Mouse (Mus musculus): ENCODE results near the gene Eif3b. TPM values are rescaled to one million over a fixed set of nuclear protein-coding genes. Genes with fewer than 3 reads are reported as not detected.

The Eif3b gene
- polyA plus RNA-seq (2016; fragmentation: Nextera tagmentation; extraction: Ambion mirVana) = 217 and 229 TPM in 2 replicates

- Histone ChIP-seq H3K36me3 (peaks cover 26% of the 10 kb centered on the region), H3K4me1 (peaks cover 47% of the 10 kb centered on the region), H3K4me2 (peak within 1 kb of the TSS; percentile 86), H3K4me3 (peak within 1 kb of the TSS; percentile 95), H3K9me3 (replicated peaks) (no peaks in the 10 kb centered on the region), H3K27me3 (replicated peaks) (0 out of 2 replicates have a peak, but pooled peaks cover 8% of the 10 kb centered on the region), H3K27ac (peak within 1 kb of the TSS; percentile 90), H3K9ac (peak within 1 kb of the TSS; percentile 91)
- under 1% methylated on average over 65 of the region's 65 CpGs for WGBS (ENCODE audit: insufficient replicate concordance)
- peak; percentile 89 for ATAC-seq
Observed at GRCm38 (mm10) chr5:140418489-140419441, at the start of gene Eif3b. TSS of gene Eif3b (plus strand) at chr5:140419328.

GRCm38 (mm10) chr5:140369466-140369865, 49.7 kb upstream of the Eif3b start:
- Histone ChIP-seq H3K4me3 (no peak overlapping the region), H3K4me2 (no peak overlapping the region), H3K9me3 (replicated peaks) (no peaks in the 10 kb centered on the region), H3K4me1 (peaks cover 43% of the 10 kb centered on the region), H3K9ac (no peak overlapping the region), H3K27ac (peak overlapping the region; percentile 67; the same call in 1 of the 2 replicates), H3K27me3 (replicated peaks) (no peaks in the 10 kb centered on the region), H3K36me3 (peaks cover 14% of the 10 kb centered on the region)
- WGBS (ENCODE audit: insufficient replicate concordance) = 70% methylated on average over 2 of the region's 2 CpGs
- ATAC-seq = 0 out of 2 replicates have a peak, but pooled peaks have one; percentile 14

- Histone ChIP-seq H3K9me3 (replicated peaks) (no peaks in the 10 kb centered on the region), H3K4me2 (no peak overlapping the region), H3K27ac (peak overlapping the region; percentile 67), H3K4me3 (no peak overlapping the region), H3K36me3 (peaks cover 7% of the 10 kb centered on the region; the same call in 1 of the 2 replicates), H3K27me3 (replicated peaks) (no peaks in the 10 kb centered on the region), H3K9ac (no peak overlapping the region), H3K4me1 (peaks cover 43% of the 10 kb centered on the region)
- peak; percentile 52; the same call in 1 of the 2 replicates for ATAC-seq
- 32% methylated on average over 6 of the region's 6 CpGs for WGBS (ENCODE audit: insufficient replicate concordance)
Observed at GRCm38 (mm10) chr5:140370446-140371254, 48.5 kb upstream of the Eif3b start.

GRCm38 (mm10) chr5:140371671-140372070, 47.5 kb upstream of the Eif3b start:
- Histone ChIP-seq H3K9me3 (replicated peaks) (no peaks in the 10 kb centered on the region), H3K9ac (no peak overlapping the region), H3K27me3 (replicated peaks) (no peaks in the 10 kb centered on the region), H3K27ac (peak overlapping the region; percentile 17; the same call in 1 of the 2 replicates), H3K4me2 (no peak overlapping the region), H3K4me1 (peaks cover 43% of the 10 kb centered on the region), H3K36me3 (peaks cover 4% of the 10 kb centered on the region; the same call in 1 of the 2 replicates), H3K4me3 (no peak overlapping the region)
- no peak for ATAC-seq
- WGBS (ENCODE audit: insufficient replicate concordance) = 77% methylated on average over 3 of the region's 3 CpGs

- H3K27me3 ChIP-seq (replicated peaks) = no peaks in the 10 kb centered on the region
- no peak overlapping the region for H3K9ac ChIP-seq
- H3K9me3 ChIP-seq (replicated peaks) = no peaks in the 10 kb centered on the region
- no peak overlapping the region for H3K27ac ChIP-seq
- H3K4me1 ChIP-seq = peaks cover 48% of the 10 kb centered on the region
- H3K4me3 ChIP-seq = no peak overlapping the region
- 50% methylated on average over 2 of the region's 2 CpGs for WGBS (ENCODE audit: insufficient replicate concordance)
- no peak overlapping the region for H3K4me2 ChIP-seq
- no peaks in the 10 kb centered on the region for H3K36me3 ChIP-seq
- ATAC-seq = no peak
Observed at GRCm38 (mm10) chr5:140373711-140374110, 45.4 kb upstream of the Eif3b start.

GRCm38 (mm10) chr5:140374226-140374625, 44.9 kb upstream of the Eif3b start:
- H3K9me3 ChIP-seq (replicated peaks) = no peaks in the 10 kb centered on the region
- H3K27me3 ChIP-seq (replicated peaks) = no peaks in the 10 kb centered on the region
- H3K27ac ChIP-seq = no peak overlapping the region
- 74% methylated on average over 3 of the region's 3 CpGs for WGBS (ENCODE audit: insufficient replicate concordance)
- H3K4me2 ChIP-seq = no peak overlapping the region
- peaks cover 45% of the 10 kb centered on the region for H3K4me1 ChIP-seq
- H3K9ac ChIP-seq = no peak overlapping the region
- H3K4me3 ChIP-seq = no peak overlapping the region
- ATAC-seq = no peak
- no peaks in the 10 kb centered on the region for H3K36me3 ChIP-seq

- Histone ChIP-seq H3K4me2 (no peak overlapping the region), H3K27me3 (replicated peaks) (no peaks in the 10 kb centered on the region), H3K9me3 (replicated peaks) (no peaks in the 10 kb centered on the region), H3K36me3 (0 out of 2 replicates have a peak, but pooled peaks cover 4% of the 10 kb centered on the region), H3K4me1 (peaks cover 42% of the 10 kb centered on the region), H3K9ac (no peak overlapping the region), H3K4me3 (no peak overlapping the region), H3K27ac (no peak overlapping the region)
- 70% methylated on average over 4 of the region's 4 CpGs for WGBS (ENCODE audit: insufficient replicate concordance)
- no peak for ATAC-seq
Observed at GRCm38 (mm10) chr5:140375249-140375829, 43.8 kb upstream of the Eif3b start.

GRCm38 (mm10) chr5:140378121-140378853, 40.8 kb upstream of the Eif3b start:
- H3K36me3 ChIP-seq = 0 out of 2 replicates have a peak, but pooled peaks cover 4% of the 10 kb centered on the region
- H3K4me3 ChIP-seq = no peak overlapping the region
- no peak overlapping the region for H3K4me2 ChIP-seq
- no peak overlapping the region for H3K27ac ChIP-seq
- H3K9ac ChIP-seq = no peak overlapping the region
- WGBS (ENCODE audit: insufficient replicate concordance) = 74% methylated on average over 6 of the region's 6 CpGs
- H3K9me3 ChIP-seq (replicated peaks) = no peaks in the 10 kb centered on the region
- ATAC-seq = no peak
- peaks cover 37% of the 10 kb centered on the region for H3K4me1 ChIP-seq
- H3K27me3 ChIP-seq (replicated peaks) = no peaks in the 10 kb centered on the region

GRCm38 (mm10) chr5:140379299-140379698, 39.8 kb upstream of the Eif3b start:
- no peak for ATAC-seq
- no peak overlapping the region for H3K9ac ChIP-seq
- H3K9me3 ChIP-seq (replicated peaks) = no peaks in the 10 kb centered on the region
- no peaks in the 10 kb centered on the region for H3K27me3 ChIP-seq (replicated peaks)
- H3K4me1 ChIP-seq = peaks cover 46% of the 10 kb centered on the region
- 0 out of 2 replicates have a peak, but pooled peaks cover 4% of the 10 kb centered on the region for H3K36me3 ChIP-seq
- H3K4me2 ChIP-seq = no peak overlapping the region
- H3K27ac ChIP-seq = no peak overlapping the region
- H3K4me3 ChIP-seq = no peak overlapping the region
- WGBS (ENCODE audit: insufficient replicate concordance) = 35% methylated on average over 6 of the region's 6 CpGs

- ATAC-seq = no peak
- no peak overlapping the region for H3K27ac ChIP-seq
- H3K9me3 ChIP-seq (replicated peaks) = no peaks in the 10 kb centered on the region
- 75% methylated on average over 7 of the region's 7 CpGs for WGBS (ENCODE audit: insufficient replicate concordance)
- no peaks in the 10 kb centered on the region for H3K27me3 ChIP-seq (replicated peaks)
- H3K36me3 ChIP-seq = 0 out of 2 replicates have a peak, but pooled peaks cover 4% of the 10 kb centered on the region
- H3K4me3 ChIP-seq = no peak overlapping the region
- H3K4me1 ChIP-seq = peaks cover 50% of the 10 kb centered on the region
- no peak overlapping the region for H3K9ac ChIP-seq
- no peak overlapping the region for H3K4me2 ChIP-seq
Observed at GRCm38 (mm10) chr5:140381156-140381555, 38.0 kb upstream of the Eif3b start.

GRCm38 (mm10) chr5:140382688-140383087, 36.4 kb upstream of the Eif3b start:
- no peak for ATAC-seq
- WGBS (ENCODE audit: insufficient replicate concordance) = 66% methylated on average over 6 of the region's 6 CpGs
- Histone ChIP-seq H3K27me3 (replicated peaks) (no peaks in the 10 kb centered on the region), H3K36me3 (0 out of 2 replicates have a peak, but pooled peaks cover 4% of the 10 kb centered on the region), H3K9me3 (replicated peaks) (no peaks in the 10 kb centered on the region), H3K4me1 (peaks cover 54% of the 10 kb centered on the region), H3K27ac (no peak overlapping the region), H3K4me3 (no peak overlapping the region), H3K4me2 (no peak overlapping the region), H3K9ac (no peak overlapping the region)
